7 mouse cellular contexts compared by ENCODE assay signal in genomic region chr13:67830911-67831336, GRCm38 (mm10). TPM values are rescaled to one million over a fixed set of nuclear protein-coding genes. Genes with fewer than 3 reads are reported as not detected.
DNase-seq lines count a peak whose midpoint lies in the region; ATAC-seq and TF ChIP-seq lines count a peak whose summit lies in the region.

Gene Gm10037, plus strand, starts transcription at chr13:67831106.

- 2% methylated on average over 14 of the region's 14 CpGs for WGBS in bone marrow, adult 2 months
- WGBS in embryonic facial prominence, embryonic 10.5 days, result 2% methylated on average over 14 of the region's 14 CpGs
- WGBS in heart, embryonic 11.5 days (ENCODE audit: insufficient replicate concordance), result 5% methylated on average over 14 of the region's 14 CpGs
- 4% methylated on average over 14 of the region's 14 CpGs for WGBS in kidney, embryonic 14.5 days
- WGBS in limb, embryonic 12.5 days, result 2% methylated on average over 14 of the region's 14 CpGs
- 4% methylated on average over 14 of the region's 14 CpGs for WGBS in midbrain, embryonic 11.5 days

- H3K36me3 ChIP-seq in embryonic facial prominence, embryonic 10.5 days (replicated peaks), result peaks cover 14% of the 10 kb centered on the region
- H3K36me3 ChIP-seq in heart, embryonic 11.5 days (ENCODE audit: control insufficient read depth, insufficient read depth, low read length), result peaks cover 7% of the 10 kb centered on the region
- peaks cover 8% of the 10 kb centered on the region; the same call in 1 of the 2 replicates for H3K36me3 ChIP-seq in kidney, embryonic 14.5 days (ENCODE audit: control insufficient read depth, insufficient read depth, low read length)
- peaks cover 8% of the 10 kb centered on the region for H3K36me3 ChIP-seq in limb, embryonic 12.5 days
- H3K36me3 ChIP-seq in midbrain, embryonic 11.5 days (ENCODE audit: control insufficient read depth, insufficient read depth, low read length), result peaks cover 5% of the 10 kb centered on the region; the same call in 1 of the 2 replicates

- peak within 1 kb of the TSS; percentile 80 for H3K9ac ChIP-seq in heart, embryonic 11.5 days (ENCODE audit: low read depth, low read length)
- peak within 1 kb of the TSS; percentile 32 for H3K9ac ChIP-seq in kidney, embryonic 14.5 days (ENCODE audit: low read depth, low read length)
- peak within 1 kb of the TSS; percentile 61 for H3K9ac ChIP-seq in limb, embryonic 12.5 days (replicated peaks)
- H3K9ac ChIP-seq in midbrain, embryonic 11.5 days (ENCODE audit: low read length), result peak within 1 kb of the TSS; percentile 65

- no peaks in the 10 kb centered on the region; the same call in 1 of the 2 replicates for H3K4me1 ChIP-seq in bone marrow, adult 2 months (ENCODE audit: control insufficient read depth, insufficient read depth, low read length)
- no peaks in the 10 kb centered on the region for H3K4me1 ChIP-seq in embryonic facial prominence, embryonic 10.5 days
- no peaks in the 10 kb centered on the region for H3K4me1 ChIP-seq in heart, embryonic 11.5 days (ENCODE audit: control insufficient read depth, insufficient read depth, low read length)
- H3K4me1 ChIP-seq in kidney, embryonic 14.5 days (ENCODE audit: control insufficient read depth, insufficient read depth, low read length), result no peaks in the 10 kb centered on the region
- H3K4me1 ChIP-seq in limb, embryonic 12.5 days (replicated peaks), result no peaks in the 10 kb centered on the region
- H3K4me1 ChIP-seq in midbrain, embryonic 11.5 days (ENCODE audit: control insufficient read depth, insufficient read depth, low read length), result 0 out of 2 replicates have a peak, but pooled peaks cover 2% of the 10 kb centered on the region

- no peak for TF ChIP-seq POLR2A in bone marrow, adult 2 months (IDR thresholded peaks at IDR 0.05; ENCODE audit: borderline replicate concordance, control insufficient read depth, low read depth, low read length)

- peaks cover 7% of the 10 kb centered on the region; the same call in 1 of the 2 replicates for H3K9me3 ChIP-seq in embryonic facial prominence, embryonic 10.5 days
- H3K9me3 ChIP-seq in heart, embryonic 11.5 days (replicated peaks; ENCODE audit: control insufficient read depth, low read length), result no peaks in the 10 kb centered on the region; the same call in 1 of the 2 replicates
- H3K9me3 ChIP-seq in kidney, embryonic 14.5 days (ENCODE audit: control insufficient read depth, low read length), result peaks cover 7% of the 10 kb centered on the region
- H3K9me3 ChIP-seq in limb, embryonic 12.5 days, result peaks cover 7% of the 10 kb centered on the region; the same call in 1 of the 2 replicates
- peaks cover 4% of the 10 kb centered on the region; the same call in 1 of the 2 replicates for H3K9me3 ChIP-seq in midbrain, embryonic 11.5 days (ENCODE audit: control insufficient read depth, low read length)

- ATAC-seq in heart, embryonic 11.5 days (replicated peaks; ENCODE audit: insufficient number of reproducible peaks, low FRiP score, low TSS enrichment), result 0 out of 2 replicates have a peak, but pooled peaks have one; percentile 63
- peak; percentile 80 for ATAC-seq in kidney, embryonic 14.5 days (ENCODE audit: low FRiP score, low TSS enrichment)
- peak; percentile 76 for ATAC-seq in limb, embryonic 12.5 days (ENCODE audit: insufficient number of reproducible peaks, insufficient read depth, low FRiP score, low TSS enrichment, low read depth)
- ATAC-seq in midbrain, embryonic 11.5 days (ENCODE audit: low FRiP score), result peak; percentile 83

- H3K4me3 ChIP-seq in bone marrow, adult 2 months (replicated peaks; ENCODE audit: control insufficient read depth, low read depth, low read length), result peak within 1 kb of the TSS; percentile 82
- H3K4me3 ChIP-seq in embryonic facial prominence, embryonic 10.5 days, result peak within 1 kb of the TSS; percentile 63
- H3K4me3 ChIP-seq in heart, embryonic 11.5 days (ENCODE audit: low read depth, low read length), result peak within 1 kb of the TSS; percentile 64
- peak within 1 kb of the TSS; percentile 48 for H3K4me3 ChIP-seq in kidney, embryonic 14.5 days (ENCODE audit: low read length)
- peak within 1 kb of the TSS; percentile 51 for H3K4me3 ChIP-seq in limb, embryonic 12.5 days (replicated peaks)
- H3K4me3 ChIP-seq in midbrain, embryonic 11.5 days (ENCODE audit: low read depth, low read length), result peak within 1 kb of the TSS; percentile 44

- DNase-seq in embryonic facial prominence, embryonic 10.5 days (ENCODE audit: low spot score), result peak; percentile 57
- peak; percentile 98 for DNase-seq in midbrain, embryonic 11.5 days (ENCODE audit: low spot score, missing footprints)
- peak; percentile 33 for DNase-seq in right cerebral cortex, postnatal 4 days

- peak within 1 kb of the TSS; percentile 72 for H3K4me2 ChIP-seq in heart, embryonic 11.5 days
- peak within 1 kb of the TSS; percentile 41 for H3K4me2 ChIP-seq in kidney, embryonic 14.5 days (replicated peaks; ENCODE audit: low read depth, low read length)
- peak within 1 kb of the TSS; percentile 61 for H3K4me2 ChIP-seq in limb, embryonic 12.5 days
- H3K4me2 ChIP-seq in midbrain, embryonic 11.5 days, result peak within 1 kb of the TSS; percentile 60

- no peak within 1 kb of the TSS for H3K27ac ChIP-seq in bone marrow, adult 2 months (ENCODE audit: control insufficient read depth, insufficient read depth, low read depth, low read length, poor library complexity)
- H3K27ac ChIP-seq in embryonic facial prominence, embryonic 10.5 days (replicated peaks), result peak within 1 kb of the TSS; percentile 62
- no peak within 1 kb of the TSS for H3K27ac ChIP-seq in heart, embryonic 11.5 days (ENCODE audit: low read depth, low read length)
- H3K27ac ChIP-seq in kidney, embryonic 14.5 days (ENCODE audit: low read depth, low read length), result no peak within 1 kb of the TSS
- H3K27ac ChIP-seq in limb, embryonic 12.5 days, result no peak within 1 kb of the TSS
- no peak within 1 kb of the TSS for H3K27ac ChIP-seq in midbrain, embryonic 11.5 days (ENCODE audit: low read depth, low read length)

- TF ChIP-seq CTCF in bone marrow, adult 2 months (IDR thresholded peaks at IDR 0.05; ENCODE audit: control insufficient read depth, insufficient read depth, low read length), result no peak

- H3K27me3 ChIP-seq in embryonic facial prominence, embryonic 10.5 days (replicated peaks; ENCODE audit: low read depth, poor library complexity, severe bottlenecking), result no peaks in the 10 kb centered on the region
- no peaks in the 10 kb centered on the region for H3K27me3 ChIP-seq in heart, embryonic 11.5 days (ENCODE audit: control insufficient read depth, insufficient read depth, low read length)
- H3K27me3 ChIP-seq in kidney, embryonic 14.5 days (ENCODE audit: control insufficient read depth, insufficient read depth, low read length), result no peaks in the 10 kb centered on the region
- H3K27me3 ChIP-seq in limb, embryonic 12.5 days, result no peaks in the 10 kb centered on the region
- H3K27me3 ChIP-seq in midbrain, embryonic 11.5 days (ENCODE audit: control insufficient read depth, insufficient read depth, low read length), result no peaks in the 10 kb centered on the region

RNA-seq across cellular contexts. Expression of gene Gm10037, which starts in this region (rescaled TPM):
- polyA plus RNA-seq in bone marrow, adult 2 months (2011; ENCODE audit: insufficient read depth, insufficient read length, low replicate concordance, missing spikeins), result 10.4 TPM in 1 of 2 replicates, not detected in the other
- 1.9 and 2.7 TPM in 2 replicates for polyA plus RNA-seq in embryonic facial prominence, embryonic 10.5 days (2016; fragmentation: Nextera tagmentation; extraction: Ambion mirVana)
- polyA plus RNA-seq in heart, embryonic 11.5 days (2014; fragmentation: Nextera tagmentation; extraction: Ambion mirVana), result 1.4 and 1.7 TPM in 2 replicates
- polyA plus RNA-seq in kidney, embryonic 14.5 days (2014; fragmentation: Nextera tagmentation; extraction: Ambion mirVana), result 2.6 and 2.7 TPM in 2 replicates
- polyA plus RNA-seq in limb, embryonic 12.5 days (2016; fragmentation: Nextera tagmentation; extraction: Ambion mirVana), result 3.5 TPM in 2 replicates
- polyA plus RNA-seq in midbrain, embryonic 11.5 days (2014; fragmentation: Nextera tagmentation; extraction: Ambion mirVana), result 3.1 and 3.6 TPM in 2 replicates

Comparison
In these comparisons a context has a peak if more than half of its experiments do, and no peak if none do; other contexts are left out.
1. DNase-seq: peak in every context shown above with its lines; median percentile 98 in midbrain, embryonic 11.5 days; 57 in embryonic facial prominence, embryonic 10.5 days; 33 in right cerebral cortex, postnatal 4 days.